Mouse (Mus musculus): ENCODE results near the gene Fntb.

GRCm38 (mm10) chr12:76942476-76942875 is 177.1 kb downstream of the Fntb start:
- TF ChIP-seq CTCF (IDR thresholded peaks at IDR 0.05; ENCODE audit: extremely low read depth, insufficient read depth, low read length): no peak
- no peak for TF ChIP-seq POLR2A (IDR thresholded peaks at IDR 0.05; ENCODE audit: extremely low read depth, insufficient read depth, low read length)
